Mouse (Mus musculus) ES-E14 (cell line): ENCODE data around the gene Uchl1. TPM values are rescaled to one million over a fixed set of nuclear protein-coding genes. Genes with fewer than 3 reads are reported as not detected.

Experiments used
- DNase-seq: peaks from one replicate; pipeline ENCODE4 v3.0.0-alpha.2; 2013; ENCODE audit warnings: low read depth, low spot score
- H3K27ac ChIP-seq: 2 replicates; pipeline ENCODE4 v1.5.1; 2012; ENCODE audit warnings: low read depth, mild to moderate bottlenecking, low read length, moderate library complexity, mixed read lengths; ENCODE audit not compliant: poor library complexity, insufficient read depth, severe bottlenecking
- H3K36me3 ChIP-seq: 2 replicates; pipeline ENCODE4 v1.6.1; 2012; ENCODE audit warnings: mild to moderate bottlenecking, low read length, moderate library complexity, mixed read lengths; ENCODE audit not compliant: control insufficient read depth, poor library complexity, insufficient read depth, severe bottlenecking
- H3K4me1 ChIP-seq, 2 experiments: fragments of 150-350 bp in 1 of 2; sonication (generic) in 1 of 2; 2 replicates each; pipeline ENCODE4 v1.6.1; 2012; ENCODE audit warnings: low read length in 2 of 2, mild to moderate bottlenecking in 1 of 2, mixed read lengths in 1 of 2; ENCODE audit not compliant: control insufficient read depth in 2 of 2, insufficient read depth in 2 of 2, poor library complexity in 1 of 2
- H3K4me3 ChIP-seq, 2 experiments: fragments of 150-350 bp in 1 of 2; sonication (generic) in 1 of 2; 2 replicates each; pipeline ENCODE4 v1.5.1; 2012; ENCODE audit warnings: low read length in 2 of 2, low read depth in 1 of 2, mild to moderate bottlenecking in 1 of 2, mixed read lengths in 1 of 2; ENCODE audit not compliant: insufficient read depth in 1 of 2, poor library complexity in 1 of 2, severe bottlenecking in 1 of 2
- H3K9ac ChIP-seq: 2 replicates; pipeline ENCODE4 v1.6.1; 2012; ENCODE audit warnings: low read depth, mild to moderate bottlenecking, low read length, mixed read lengths; ENCODE audit not compliant: poor library complexity, insufficient read depth, severe bottlenecking
- H3K9me3 ChIP-seq: fragments of 150-350 bp; sonication (generic); 2 replicates; pipeline ENCODE4 v1.6.1; 2012; ENCODE audit warnings: low read depth, mild to moderate bottlenecking, low read length; ENCODE audit not compliant: control insufficient read depth, insufficient read depth
- CHD2 ChIP-seq: IDR thresholded peaks from 2 replicates; pipeline ENCODE4 v1.6.1; 2014; ENCODE audit warnings: mild to moderate bottlenecking, low read depth, low read length, inconsistent platforms
- HCFC1 ChIP-seq: IDR thresholded peaks from 2 replicates; pipeline ENCODE4 v1.6.1; 2012; ENCODE audit warnings: low read length, inconsistent platforms, borderline replicate concordance; ENCODE audit not compliant: insufficient read depth
- MAFK ChIP-seq: IDR thresholded peaks from 2 replicates; pipeline ENCODE4 v1.6.1; 2014; ENCODE audit warnings: mild to moderate bottlenecking, low read depth, low read length, inconsistent platforms; ENCODE audit not compliant: insufficient read depth
- ZC3H11A ChIP-seq: IDR thresholded peaks from 2 replicates; pipeline ENCODE4 v1.6.1; 2012; ENCODE audit warnings: low read depth, mild to moderate bottlenecking, inconsistent platforms, low read length, borderline replicate concordance
- ZNF384 ChIP-seq: IDR thresholded peaks from 2 replicates; pipeline ENCODE4 v1.6.1; 2012; ENCODE audit warnings: low read depth, low read length, inconsistent platforms
- in situ Hi-C, 2 experiments: fragments of 600-800 bp; cut with MboI; formaldehyde crosslinking; loops; one replicate each; pipeline ENCODE4 v1.15.1; 2025; ENCODE audit warnings: low sequenced_read_pairs in 2 of 2, inconsistent platforms in 1 of 2; ENCODE audit not compliant: unreplicated experiment in 2 of 2
- total RNA-seq: library from RNA; depleted of rRNA; stranded (reverse); fragments of 300-350 nt; gene quantifications from 2 replicates; pipeline ENCODE4 v1.2.3, GENCODE M21; 2012; rRNA removed

Uchl1 gene
- 190 and 263 TPM in 2 replicates for total RNA-seq

- peak within 1 kb of the TSS; percentile 71 for H3K9ac ChIP-seq
- TF ChIP-seq CHD2 (no peak), ZC3H11A (no peak), MAFK (no peak), ZNF384 (no peak), HCFC1 (no peak; the same call in 1 of the 2 replicates)
- in situ Hi-C loops = loop anchor here in 1 of 2 experiments (25.0 kb wide), 1 partner anchor 561 kb away; no protein-coding TSS in a partner anchor
- peaks cover 24% of the 10 kb centered on the region for H3K36me3 ChIP-seq
- no peaks in the 10 kb centered on the region for H3K9me3 ChIP-seq
- H3K27ac ChIP-seq = peak within 1 kb of the TSS; percentile 16; the same call in 1 of the 2 replicates
- DNase-seq = peak; percentile 93
- H3K4me3 ChIP-seq = peak within 1 kb of the TSS; percentile 66 to 78
- peaks cover 2 to 10% of the 10 kb centered on the region in 2 experiments; a peak in 2 of 4 replicates for H3K4me1 ChIP-seq
Observed at GRCm38 (mm10) chr5:66675983-66676382, at the start of gene Uchl1. Gene Uchl1 (plus strand): TSS chr5:66676091.

- Histone ChIP-seq H3K27ac (no peak overlapping the region), H3K9me3 (peaks cover 4% of the 10 kb centered on the region; the same call in 1 of the 2 replicates), H3K36me3 (no peaks in the 10 kb centered on the region), H3K9ac (no peak overlapping the region), H3K4me1 (no peaks in the 10 kb centered on the region), H3K4me3 (no peak overlapping the region)
- no peak for DNase-seq
- in situ Hi-C loops = no loop called here
- TF ChIP-seq MAFK (no peak), ZNF384 (no peak), ZC3H11A (no peak), HCFC1 (no peak), CHD2 (no peak)
Observed at GRCm38 (mm10) chr5:66627805-66628204, 48.1 kb upstream of the Uchl1 start.

- no peak for TF ChIP-seq ZC3H11A
- TF ChIP-seq HCFC1 = no peak
- TF ChIP-seq MAFK = no peak
- no peak for TF ChIP-seq ZNF384
- no peak for DNase-seq
- Histone ChIP-seq H3K4me1 (no peaks in the 10 kb centered on the region), H3K27ac (no peak overlapping the region), H3K9ac (no peak overlapping the region), H3K9me3 (no peaks in the 10 kb centered on the region), H3K36me3 (no peaks in the 10 kb centered on the region), H3K4me3 (no peak overlapping the region)
- in situ Hi-C loops = no loop called here
Observed at GRCm38 (mm10) chr5:66635459-66636079, 40.3 kb upstream of the Uchl1 start.

- Histone ChIP-seq H3K9ac (no peak overlapping the region), H3K4me1 (no peaks in the 10 kb centered on the region), H3K27ac (no peak overlapping the region), H3K9me3 (no peaks in the 10 kb centered on the region), H3K4me3 (no peak overlapping the region), H3K36me3 (no peaks in the 10 kb centered on the region)
- TF ChIP-seq CHD2 = no peak
- TF ChIP-seq HCFC1 = no peak
- TF ChIP-seq MAFK = no peak
- TF ChIP-seq ZNF384 = no peak
- TF ChIP-seq ZC3H11A = no peak
- in situ Hi-C loops = no loop called here
- DNase-seq = no peak
Observed at GRCm38 (mm10) chr5:66642156-66642555, 33.7 kb upstream of the Uchl1 start.

GRCm38 (mm10) chr5:66643260-66643659 is 32.6 kb upstream of the Uchl1 start:
- TF ChIP-seq HCFC1 (no peak), ZC3H11A (no peak), ZNF384 (no peak), MAFK (no peak)

More at GRCm38 (mm10) chr5:66643260-66643659, 32.6 kb upstream of the Uchl1 start:
- Histone ChIP-seq H3K9ac (no peak overlapping the region), H3K27ac (no peak overlapping the region), H3K36me3 (no peaks in the 10 kb centered on the region), H3K9me3 (no peaks in the 10 kb centered on the region), H3K4me3 (no peak overlapping the region), H3K4me1 (no peaks in the 10 kb centered on the region)
- in situ Hi-C loops = no loop called here
- no peak for DNase-seq
